Mouse (Mus musculus) retina, embryonic 14.5 days (tissue): ENCODE data around the gene Traf7.

Experiments used
- DNase-seq: peaks from one replicate; pipeline ENCODE4 v3.0.0-alpha.2; 2015; ENCODE audit warnings: low spot score

The Traf7 gene

DNA sequence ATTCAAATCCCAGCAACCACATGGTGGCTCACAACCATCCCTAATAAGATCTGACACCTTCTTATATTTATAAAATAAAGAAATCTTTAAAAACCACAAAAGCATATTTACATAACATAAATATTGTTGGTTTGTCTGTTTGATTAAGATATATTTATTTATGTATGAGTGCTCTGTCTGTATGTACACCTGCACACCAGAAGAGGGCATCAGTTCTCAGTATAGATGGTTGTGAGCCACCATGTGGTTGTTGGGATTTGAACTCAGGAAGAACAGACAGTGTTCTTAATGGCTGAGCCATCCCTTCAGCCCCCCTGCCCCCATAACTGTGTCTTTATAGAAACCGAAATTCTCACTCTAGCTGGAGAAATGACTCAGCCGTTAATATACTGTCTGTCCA, 17.5 kb upstream of the Traf7 start:
- no peak for DNase-seq

DNA sequence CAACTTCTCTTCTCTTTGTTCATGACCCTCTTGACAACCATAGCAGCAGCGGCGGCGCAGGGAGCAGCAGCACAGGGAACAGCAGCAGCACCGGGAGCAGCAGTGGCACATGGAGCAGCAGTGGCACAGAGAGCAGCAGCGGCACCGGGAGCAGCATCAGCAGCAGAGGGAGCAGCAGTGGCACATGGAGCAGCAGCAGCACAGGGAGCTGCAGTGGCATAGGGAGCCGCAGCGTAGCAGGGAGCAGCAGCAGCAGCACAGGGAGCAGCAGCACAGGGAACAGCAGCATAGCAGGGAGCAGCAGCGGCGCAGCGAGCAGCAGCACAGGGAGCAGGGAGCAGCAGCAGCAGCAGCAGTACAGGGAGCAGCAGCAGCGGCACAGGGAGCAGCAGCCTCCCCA, 16.9 kb upstream of the Traf7 start:
- DNase-seq: peak; percentile 21

DNA sequence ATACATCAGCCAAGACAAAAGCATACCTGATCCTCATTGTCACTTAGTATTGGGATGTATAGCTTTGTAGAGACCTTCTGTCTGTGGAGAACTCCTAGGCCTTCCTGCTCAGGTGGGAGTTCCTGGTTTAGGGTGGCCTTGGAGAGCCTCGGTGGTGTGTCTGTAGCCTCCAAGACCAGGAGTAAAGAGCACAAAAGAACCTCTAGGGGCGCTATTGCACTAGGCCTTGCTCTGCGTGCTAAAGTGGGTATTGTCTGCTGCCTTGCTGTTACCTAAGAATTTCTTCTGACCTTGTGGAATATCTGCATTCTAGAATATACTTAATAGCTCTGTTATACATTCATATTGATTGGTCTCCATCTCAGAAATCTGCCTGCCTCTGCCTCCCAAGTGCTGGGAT, 12.6 kb upstream of the Traf7 start:
- no peak for DNase-seq

DNA sequence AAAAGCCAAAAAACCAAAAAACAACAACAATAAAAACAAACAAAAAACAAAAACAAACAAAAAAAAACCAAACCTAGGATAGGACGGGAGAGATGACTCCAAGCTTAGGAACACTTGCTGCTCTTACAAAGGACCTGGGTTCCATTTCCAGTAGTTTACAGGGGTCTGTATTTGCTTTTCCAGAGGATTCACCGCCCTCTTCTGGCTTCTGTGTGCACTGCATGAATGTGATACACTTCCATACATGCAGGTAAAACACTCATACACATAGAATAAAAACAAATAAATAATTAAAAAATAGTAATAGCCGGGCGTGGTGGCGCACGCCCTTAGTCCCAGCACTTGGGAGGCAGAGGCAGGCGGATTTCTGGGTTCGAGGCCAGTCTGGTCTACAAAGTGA, 11.2 kb upstream of the Traf7 start:
- DNase-seq: peak; percentile 74

DNA sequence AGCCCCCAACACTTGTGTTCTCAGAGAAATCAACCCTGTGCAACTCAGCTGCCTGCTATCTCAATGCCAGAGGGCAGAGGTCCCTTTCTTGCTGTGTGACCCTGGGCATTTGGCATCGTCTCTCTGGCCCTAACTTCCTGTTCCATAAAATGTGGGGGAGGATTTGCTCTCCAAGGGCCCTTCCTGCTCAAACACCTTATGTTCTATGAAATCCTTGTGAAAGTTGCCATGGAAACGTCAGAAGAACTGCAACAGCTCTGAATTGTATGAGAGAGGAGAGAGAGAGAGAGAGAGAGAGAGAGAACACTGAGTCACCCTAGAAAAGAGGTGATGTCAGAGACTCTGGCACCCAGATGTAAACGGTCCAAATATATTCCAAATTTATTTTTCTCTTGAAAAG, 9.8 kb upstream of the Traf7 start:
- no peak for DNase-seq

DNA sequence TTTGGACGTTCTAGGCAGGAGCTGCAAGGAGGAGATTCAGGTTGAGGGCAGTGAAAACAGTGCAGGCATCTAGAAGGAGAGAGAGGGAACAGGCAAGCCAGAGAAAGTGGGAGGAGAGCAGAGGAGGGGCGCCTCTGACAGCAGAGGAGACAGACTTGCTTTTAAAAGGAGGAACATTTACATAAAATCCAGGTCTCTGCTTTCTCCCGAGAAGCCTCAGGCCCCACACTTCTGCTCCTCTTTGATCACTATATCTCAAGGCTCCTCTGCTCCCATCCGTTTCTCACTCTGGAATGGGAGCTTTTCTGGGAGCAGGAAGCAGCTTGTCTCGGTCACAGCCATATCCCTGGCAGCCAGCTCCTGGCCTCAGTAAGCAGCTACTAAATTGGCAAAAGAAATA, 7.6 kb upstream of the Traf7 start:
- no peak for DNase-seq

DNA sequence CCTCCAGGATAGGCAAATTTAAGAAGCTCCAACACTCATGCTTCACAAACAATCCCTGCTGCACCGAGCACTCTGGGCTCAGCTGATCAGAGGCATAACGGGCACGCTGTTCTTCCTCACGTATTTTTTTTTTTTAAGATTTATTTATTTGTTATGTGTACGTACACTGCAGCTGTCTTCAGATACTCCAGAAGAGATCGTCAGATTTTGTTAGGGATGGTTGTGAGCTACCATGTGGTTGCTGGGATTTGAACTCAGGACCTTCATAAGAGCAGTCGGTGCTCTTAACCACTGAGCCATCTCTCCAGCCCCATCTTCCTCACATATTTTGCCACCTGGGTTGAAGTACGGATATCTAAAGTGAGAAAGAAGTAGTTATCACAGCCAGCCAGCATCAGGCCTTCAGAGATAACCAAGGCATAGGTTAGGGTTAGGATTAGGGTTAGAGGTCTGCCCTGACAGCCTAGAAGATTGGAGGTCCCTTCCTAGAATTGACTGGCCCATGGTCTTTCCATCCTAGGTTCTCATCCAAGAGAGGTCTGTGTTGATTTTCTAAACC, 6.5 kb upstream of the Traf7 start, which contains the start of gene Rab26:
TSS of gene Rab26 (minus strand) at position 51 of the 559 bp plus-strand sequence.
- DNase-seq: no peak

DNA sequence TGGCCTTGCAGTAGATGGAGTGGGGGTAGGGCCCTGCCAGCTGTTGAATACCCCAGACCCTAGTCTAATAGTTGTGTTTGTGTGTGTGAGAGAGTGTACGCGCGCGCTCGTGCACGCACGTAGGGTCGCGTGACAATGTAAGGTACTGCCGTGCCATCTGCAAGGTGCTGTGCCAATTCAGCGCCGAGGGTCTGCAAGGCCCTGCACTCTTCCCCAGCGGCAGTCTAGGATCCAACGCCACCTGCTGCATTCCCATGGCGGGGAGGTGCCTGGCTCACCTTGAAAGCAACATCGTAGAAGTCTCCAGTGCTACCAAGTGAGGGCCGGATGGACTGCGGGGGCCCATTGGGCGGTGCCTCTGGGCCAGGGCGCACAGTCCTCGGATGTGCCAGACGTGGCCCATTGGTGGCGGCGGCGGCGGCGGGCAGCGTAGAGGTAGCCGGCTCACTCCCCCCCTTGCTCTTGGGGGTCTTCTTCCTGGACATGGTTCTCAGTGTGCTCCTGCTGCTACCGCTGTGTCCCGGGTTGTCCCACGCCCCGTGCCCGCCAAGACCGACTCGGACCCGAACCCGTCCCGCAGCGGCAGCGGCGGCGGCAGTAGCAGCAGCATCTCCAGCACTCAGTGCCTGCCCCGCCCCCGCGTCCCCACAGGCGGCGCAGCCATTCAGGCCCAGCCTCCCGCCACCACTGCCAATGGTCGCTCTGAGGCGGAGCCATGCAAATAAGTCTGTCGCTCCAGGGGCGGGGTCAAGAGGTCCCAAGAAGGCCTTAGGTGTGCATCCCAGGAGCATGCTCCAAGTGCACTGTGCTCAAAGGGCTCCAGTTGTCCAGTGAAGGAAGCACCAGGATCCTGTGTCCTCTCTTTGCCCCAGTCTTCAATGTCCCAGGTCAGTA, 5.6 kb upstream of the Traf7 start:
- peak; percentile 85 for DNase-seq

DNA sequence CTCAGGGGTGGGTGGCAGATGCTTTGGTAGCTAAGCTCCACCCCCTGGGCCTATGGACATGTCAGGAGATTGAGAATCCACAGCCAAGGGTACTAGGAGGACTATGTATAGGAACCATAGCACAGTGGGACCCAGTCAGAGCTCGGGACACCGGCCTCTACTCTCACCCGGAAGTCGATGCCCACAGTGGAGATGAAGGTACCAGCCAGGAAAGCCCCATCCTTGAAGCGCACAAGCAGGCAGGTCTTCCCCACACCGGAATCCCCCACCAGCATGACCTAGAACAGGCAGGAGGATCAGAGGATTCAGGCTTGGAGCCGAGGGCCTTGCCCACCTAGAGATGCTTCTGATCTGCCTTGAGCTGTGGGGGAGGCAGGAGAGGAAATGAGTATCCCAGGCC, 4.3 kb upstream of the Traf7 start:
- DNase-seq: no peak

DNA sequence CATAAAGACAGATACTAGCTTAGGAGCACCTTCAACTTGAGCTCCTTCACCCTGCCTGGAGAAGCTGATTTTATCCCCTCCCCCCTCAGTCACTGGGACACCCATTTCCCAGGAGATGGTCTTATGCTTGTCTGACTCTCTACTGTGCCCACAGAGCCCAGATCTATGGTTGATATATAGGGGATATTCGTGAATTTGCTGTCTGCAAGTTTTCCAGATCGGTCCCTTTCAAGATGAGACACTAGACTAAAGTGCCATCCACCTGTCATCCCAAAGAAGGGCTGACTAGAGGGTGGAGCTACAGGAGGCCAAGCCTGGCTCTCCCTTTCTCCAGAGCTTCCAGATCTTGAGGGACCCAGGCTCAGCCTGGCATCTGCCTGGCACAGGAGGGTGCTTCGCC, 3.3 kb upstream of the Traf7 start:
- no peak for DNase-seq

DNA sequence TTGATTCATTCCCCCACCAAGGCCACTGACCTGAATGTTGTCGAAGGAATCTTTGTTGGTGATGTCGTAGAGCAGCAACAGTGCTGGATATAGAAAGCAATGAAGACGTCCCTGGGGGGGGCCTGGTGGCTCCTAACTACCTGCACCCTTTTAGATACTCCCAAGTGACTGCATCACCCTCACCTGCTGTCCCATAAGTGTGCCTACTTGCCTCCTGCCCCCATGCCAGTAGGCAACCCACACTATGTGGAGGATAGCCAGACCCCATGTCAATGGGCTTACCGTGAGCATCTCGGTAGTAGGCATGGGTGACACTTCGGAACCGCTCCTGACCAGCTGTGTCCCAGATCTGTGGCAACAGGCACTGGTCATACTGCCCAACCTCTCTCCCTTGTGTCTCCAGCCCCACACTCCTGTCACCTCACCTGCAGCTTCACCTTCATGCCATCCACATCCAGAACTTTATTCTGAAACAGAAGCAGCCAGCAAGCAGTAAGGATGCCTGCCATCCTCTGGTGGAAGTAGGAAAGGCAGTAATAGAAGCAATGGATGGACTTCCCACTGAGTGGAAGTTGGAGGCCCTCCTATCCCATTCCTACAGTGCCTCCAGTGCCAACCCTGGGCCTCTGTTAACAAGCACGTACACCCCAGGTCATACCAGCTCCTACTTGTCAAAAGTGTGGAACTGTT, 2.8 kb upstream of the Traf7 start:
- no peak for DNase-seq

DNA sequence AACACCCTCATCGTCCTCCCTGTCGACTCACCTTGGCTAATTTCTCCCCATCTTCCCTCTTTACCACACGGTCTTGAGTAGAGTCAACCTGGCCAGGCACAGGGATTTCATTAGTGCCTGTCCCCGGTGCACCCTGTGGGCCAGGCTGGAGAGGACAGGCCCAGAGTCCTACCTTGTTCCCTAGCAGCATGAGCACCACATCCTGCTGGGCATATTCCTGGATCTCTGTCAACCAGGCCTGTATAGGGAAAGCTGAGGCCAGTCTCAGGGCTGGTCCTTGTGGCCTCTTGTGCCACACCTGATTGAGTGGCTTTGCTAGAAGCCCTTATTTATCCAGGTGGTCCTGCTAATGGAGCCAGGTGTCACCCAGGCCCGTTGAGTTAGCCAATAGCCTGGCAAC, 2.1 kb upstream of the Traf7 start:
- DNase-seq: no peak

DNA sequence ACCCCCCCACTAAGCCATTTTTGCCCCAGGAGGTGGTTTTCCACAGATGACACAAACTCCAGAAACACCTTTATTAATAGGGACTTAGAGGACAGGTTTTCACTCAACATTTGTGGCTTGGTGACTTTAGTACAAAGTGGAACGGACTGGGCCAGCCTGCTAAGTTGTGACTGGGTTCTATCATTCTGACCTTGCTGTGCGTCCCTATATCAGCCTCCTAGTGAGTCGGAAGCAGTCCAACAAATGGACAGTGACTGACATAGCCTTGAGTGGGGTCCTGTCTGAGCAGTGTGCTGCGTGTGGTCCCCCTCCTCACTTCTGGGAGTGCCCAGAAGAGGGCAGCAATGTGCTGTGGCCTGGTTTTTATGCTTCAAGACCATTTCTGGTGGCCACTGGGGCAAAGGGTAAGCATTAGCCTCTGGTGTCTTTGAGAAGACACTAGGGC, 1.3 kb upstream of the Traf7 start:
- DNase-seq: peak; percentile 89

DNA sequence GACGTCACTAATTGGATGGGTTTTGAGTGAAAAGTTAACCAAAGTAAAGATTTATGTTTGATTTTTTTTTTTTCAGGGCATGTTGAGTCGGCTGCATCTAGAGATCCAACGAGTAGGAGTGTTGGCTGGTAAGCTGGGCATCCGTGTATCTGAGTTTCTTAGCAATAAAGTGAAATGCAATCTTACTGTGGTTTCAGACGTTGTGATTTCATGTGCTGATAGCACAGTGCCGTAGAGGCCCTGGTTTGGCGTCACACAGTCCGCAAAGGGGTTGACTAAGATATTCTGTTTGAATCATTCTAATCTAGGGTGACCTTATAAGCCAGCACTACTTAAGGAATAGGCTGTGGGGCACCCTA, 801 bp upstream of the Traf7 start:
- DNase-seq: no peak

DNA sequence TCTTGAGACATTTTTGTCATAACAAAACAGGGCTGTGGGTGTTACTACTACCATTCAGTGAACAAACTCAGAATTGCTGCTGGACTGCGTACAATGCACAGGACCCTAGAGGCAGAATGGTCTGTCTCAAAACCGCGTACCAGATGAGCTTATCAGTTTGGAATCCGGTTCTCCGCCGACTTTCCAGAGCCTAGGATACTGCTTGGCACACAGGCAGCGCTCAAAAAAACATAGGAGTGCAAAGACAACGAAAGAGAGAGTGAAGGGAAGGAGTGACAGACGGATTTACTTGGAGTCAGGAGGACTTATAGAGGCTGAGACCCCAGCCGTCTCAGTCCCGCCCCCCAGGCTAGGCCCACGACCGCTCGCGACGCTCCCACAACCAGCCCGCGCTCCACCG, 423 bp downstream of the Traf7 start:
- peak; percentile 42 for DNase-seq

DNA sequence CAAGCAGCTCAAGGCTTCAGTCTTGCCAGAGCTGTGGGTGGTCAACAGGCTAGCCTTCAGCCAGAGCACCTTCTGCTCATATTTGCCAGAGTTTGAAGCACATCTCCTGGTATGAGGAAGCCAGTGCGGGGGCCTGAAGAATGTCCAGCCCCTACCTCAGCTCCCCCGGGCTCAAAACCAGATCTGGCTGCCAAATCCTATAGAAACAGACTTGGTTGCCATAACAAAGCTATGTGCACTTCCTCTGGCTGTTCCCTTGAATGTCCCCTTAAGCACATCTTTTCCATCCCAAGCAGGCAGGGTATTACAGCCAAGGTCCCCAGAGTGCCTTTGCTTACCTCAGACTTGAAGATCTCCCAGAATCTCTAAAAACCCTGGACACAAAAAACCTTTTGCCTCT, 3.0 kb downstream of the Traf7 start:
- no peak for DNase-seq

DNA sequence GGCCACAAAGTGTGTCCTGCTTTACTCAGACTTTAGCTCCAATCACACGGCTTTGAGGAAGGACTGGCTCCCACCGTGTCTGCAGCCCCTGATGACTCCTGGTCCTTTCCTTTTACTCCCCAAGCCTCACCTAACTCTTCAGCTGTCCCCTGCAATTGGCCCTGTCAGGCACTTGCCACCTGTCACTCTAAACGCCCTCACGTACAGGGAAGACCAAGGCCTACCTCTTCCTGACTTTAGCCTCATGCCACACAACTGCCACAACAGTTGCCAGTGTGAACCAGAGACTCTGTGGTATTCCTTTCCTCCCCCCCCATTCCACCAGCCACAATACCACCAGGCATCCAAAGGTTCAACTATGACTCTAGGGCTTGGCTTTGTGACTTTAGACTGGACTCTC, 7.3 kb downstream of the Traf7 start:
- no peak for DNase-seq

DNA sequence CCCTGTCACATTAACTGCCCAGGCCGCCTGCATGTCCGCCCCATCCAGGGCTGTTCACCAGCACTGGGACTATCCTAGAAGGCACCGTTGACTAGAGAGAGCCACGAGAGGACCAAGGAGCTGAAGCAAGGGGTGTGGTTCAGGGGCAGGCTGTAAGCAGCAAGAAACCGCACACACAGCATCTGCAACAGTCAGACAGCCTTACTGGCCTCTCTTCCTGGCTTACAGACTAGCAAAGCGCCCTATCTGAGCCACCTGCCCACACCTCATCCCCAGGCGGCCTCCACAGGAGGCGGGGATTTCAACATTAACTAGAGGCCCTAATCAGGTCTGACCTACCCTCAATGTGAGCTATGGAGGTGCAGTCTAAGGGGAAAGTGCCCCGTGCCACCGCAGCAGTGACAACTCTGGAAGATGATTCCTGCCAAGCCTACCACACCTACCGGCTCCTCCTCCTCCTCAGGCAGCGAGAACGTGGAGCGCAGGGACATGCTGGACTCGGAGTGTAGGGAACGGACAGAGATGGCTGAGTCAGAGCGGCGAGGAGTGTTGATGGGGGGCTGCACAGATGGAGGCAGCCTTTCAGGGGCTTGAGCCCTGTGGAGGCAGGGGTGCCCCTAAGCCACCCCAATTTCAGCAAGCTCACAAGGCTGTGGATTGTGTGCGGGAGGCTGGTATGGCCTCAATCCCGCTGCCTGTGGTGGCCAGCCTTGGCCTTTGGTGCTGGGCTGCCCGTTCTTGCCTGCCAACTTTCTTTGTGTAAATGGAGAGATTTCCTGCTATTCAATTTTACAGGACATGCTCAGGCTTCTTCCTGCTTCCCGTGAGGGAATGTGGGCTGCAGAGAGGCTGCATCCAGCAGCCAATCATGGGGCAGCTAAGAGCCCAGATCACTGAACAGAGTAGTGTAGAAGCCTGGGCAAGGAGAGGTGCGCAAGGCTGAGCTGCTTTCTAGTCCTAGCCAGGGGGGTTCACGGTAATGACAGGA, 13.2 kb downstream of the Traf7 start:
- no peak for DNase-seq

DNA sequence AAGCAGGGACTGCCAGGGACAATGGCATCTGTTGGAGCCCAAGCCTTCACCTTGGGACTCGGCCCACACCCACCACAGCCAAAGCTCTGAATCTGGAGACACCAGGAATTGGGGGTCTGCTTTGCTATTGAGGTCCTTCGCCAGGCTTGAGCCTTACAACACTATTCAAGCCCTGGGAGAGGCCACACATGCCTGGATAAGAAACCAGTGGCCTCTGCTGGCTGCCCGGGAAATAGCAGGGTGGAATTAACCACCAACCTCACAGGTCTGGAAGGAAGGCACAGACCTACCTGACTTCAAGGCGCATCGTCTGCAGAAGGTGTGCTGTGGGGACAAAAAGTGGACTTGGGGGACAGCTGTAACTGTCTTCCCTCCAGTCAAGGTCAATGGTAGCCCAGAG, 14.1 kb downstream of the Traf7 start:
- DNase-seq: peak; percentile 74

DNA sequence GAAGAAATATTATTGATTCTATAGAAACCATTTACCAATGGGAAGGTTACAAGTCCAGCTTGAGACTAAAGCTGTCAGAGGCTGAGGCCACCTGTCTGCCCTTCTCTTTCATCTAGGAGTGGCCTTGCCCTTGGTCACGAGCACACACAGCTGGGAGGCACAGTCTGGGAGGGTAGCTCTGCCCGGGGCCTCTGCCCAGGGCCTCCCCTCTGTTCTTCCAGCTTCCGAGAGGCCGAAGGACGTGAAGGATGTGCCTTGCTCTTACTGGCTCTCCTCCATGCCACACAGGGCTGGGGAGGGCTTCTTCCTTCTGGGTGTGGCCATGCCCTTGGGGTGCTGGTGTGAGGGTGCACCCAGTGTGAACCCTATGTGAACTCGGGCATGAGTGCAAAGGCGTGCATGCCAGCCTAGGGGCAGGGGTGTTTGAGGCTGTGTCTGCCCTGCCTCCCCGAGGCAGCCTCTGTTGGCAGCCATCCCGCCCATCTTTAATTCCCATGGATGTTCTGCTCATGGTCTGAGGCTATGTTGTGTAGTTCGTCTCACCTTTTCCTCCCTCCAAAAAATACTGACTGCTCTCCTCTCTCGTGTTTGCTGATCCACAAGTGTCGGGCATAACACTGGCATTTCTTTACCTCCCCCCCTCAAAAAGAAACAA, 19.8 kb downstream of the Traf7 start:
- DNase-seq: no peak

DNA sequence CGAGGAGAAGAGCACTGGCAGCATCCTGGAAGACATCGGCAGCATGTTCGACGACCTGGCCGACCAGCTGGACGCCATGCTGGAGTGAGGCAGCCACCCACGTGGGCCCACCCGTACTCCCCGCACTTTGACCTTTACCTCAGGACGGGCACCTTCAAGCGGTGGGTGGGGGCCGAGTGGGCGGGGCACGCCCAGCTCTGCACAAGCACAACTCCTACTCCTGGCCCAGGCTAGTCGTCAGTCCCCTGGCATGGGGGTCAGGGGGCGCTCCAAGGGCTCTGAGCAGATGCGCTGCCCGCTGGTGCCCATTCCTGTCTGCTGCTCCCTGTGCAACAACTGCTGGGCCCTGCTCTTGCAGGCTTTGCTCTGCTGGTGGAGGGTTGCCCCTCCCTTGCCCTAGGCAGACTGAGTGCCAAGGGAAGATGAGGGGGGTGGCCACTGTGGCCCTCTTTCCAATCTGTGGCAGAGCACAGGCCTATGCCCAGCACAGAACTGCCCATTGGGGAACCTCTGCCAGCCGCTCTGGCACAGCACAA, 20.5 kb downstream of the Traf7 start:
- no peak for DNase-seq
